Mouse (Mus musculus) adrenal gland, adult 2 months (tissue): ENCODE measurements around the gene Ncor2. TPM values are rescaled to one million over a fixed set of nuclear protein-coding genes. Genes with fewer than 3 reads are reported as not detected.

Source experiments
- DNase-seq: peaks from one replicate; pipeline ENCODE4 v3.0.0; 2021
- polyA plus RNA-seq: library from polyadenylated mRNA; depleted of rRNA; stranded (reverse); fragments of >200 nt; gene quantifications from 2 replicates; pipeline ENCODE4 v1.2.3, GENCODE M21; 2012
- total RNA-seq, 2 experiments: library from RNA; stranded (reverse); gene quantifications; 2 replicates each; pipeline ENCODE4 v1.2.3; 2021

The Ncor2 gene
- total and polyA plus RNA-seq, 3 experiments, result 149 to 340 (median 229) TPM

DNA sequence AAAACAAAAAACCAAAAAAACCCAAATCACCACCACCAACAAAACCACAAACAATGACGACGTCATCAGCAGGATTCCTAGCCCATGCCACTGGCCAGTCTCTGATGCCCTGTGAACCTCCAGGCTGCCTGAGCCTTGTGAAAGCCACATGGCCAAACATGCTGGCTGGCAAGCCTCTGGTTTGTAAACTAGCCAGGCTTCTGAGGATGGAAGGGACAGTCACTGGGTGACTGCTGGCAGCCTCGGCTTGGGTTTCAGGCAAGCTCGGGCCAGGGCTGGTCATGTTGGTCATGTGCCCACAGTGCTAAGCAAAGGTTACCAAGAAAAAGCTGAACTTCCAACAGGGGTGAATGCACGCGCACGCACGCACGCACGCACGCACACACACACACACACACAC, 157.7 kb downstream of the Ncor2 start:
- DNase-seq, result peak; percentile 83

DNA sequence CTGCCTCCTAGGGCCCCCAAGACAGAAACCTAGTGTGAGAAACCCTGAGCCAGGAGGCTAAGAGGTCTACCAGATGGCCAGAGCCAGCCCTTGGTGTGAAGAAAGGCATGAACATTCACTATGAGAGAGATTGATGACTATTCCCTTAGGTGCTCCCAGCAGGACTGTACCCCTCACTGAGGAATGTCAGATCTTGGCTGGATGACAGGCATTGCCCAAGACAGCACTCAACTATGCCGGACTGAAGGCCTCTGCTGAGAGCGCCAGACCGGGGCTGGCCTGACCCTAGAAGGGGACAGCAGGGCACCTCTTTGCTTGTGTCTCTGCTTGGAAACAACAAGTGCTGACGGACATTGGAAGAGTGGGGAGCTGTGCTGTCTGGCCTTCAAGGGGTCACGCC, 159.9 kb downstream of the Ncor2 start:
- peak; percentile 61 for DNase-seq

DNA sequence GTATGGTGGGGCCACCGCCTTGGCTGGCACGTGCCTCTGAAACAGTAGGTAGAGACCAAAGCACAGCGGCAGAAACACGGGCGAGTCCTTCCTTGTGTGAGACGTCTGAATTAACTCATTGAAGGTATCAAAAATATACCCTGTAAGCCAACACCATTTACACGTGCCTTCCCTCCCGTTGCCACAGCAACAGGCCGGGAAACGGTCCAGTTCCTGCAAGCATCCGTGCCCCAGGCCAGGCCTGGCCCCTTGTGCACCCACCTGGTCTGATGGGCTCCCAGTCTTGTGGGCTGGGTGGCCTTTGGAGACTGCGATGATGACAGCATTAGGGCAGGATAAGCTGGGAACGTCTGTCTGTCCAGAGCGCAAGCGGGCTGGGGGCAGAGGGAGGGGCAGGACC, 161.7 kb downstream of the Ncor2 start:
- no peak for DNase-seq

DNA sequence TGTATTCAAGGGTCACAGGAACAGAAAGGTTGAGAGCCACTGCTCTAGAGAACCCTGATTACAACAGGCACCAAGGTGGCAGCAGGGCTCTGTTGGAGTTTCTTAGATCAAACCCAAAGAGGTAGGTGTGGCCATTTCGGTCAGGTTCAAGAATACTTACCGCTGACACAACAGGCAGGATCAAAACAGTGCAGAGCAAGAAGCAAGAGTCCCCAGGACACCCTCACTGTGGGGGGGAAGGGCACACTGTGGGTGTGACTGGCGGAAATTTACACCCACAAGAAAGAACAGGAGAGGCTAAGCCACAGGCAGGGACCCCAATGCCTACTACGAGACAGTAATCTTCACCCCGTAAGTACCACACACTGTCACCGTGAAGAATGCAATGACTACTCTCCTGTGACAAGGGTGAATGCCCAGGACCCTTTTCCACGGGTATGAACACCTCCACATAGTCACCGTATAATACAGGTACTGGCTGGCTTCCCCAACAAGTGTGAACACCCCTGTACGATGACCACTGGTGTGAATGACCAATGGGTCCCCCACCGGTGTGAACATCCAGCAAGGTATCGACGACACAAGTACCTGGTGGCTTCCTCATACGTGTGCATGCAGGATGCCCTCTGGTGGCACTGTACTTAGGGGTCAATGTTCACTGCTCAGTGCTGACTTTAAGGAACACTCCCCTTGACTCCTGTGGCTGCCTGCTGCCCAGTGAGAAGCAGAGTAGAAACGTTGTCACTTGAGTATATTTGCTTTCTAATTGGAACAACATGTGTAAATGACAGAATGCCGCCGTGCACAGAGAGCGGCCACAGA, 162.4 kb downstream of the Ncor2 start:
- DNase-seq, result no peak

DNA sequence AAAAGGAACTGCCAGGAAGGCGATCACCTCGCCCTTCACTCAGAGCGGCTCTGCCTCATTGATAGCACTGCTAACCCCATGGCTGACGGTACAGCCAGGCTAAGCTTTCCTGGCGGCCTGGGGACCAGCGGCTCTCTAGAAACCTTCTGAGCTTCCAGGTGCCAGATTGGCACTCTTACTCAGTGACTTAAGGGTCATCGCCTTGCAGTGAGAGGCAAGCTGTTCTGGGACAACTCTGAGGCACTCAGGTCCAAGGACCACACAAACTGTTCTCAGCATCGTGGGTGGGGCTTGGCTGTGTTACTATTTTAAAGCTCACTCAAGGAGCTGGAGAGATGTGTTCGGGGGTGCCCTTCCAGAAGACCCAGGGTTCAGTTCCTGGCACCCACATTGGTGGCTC, 163.4 kb downstream of the Ncor2 start:
- DNase-seq, result no peak

DNA sequence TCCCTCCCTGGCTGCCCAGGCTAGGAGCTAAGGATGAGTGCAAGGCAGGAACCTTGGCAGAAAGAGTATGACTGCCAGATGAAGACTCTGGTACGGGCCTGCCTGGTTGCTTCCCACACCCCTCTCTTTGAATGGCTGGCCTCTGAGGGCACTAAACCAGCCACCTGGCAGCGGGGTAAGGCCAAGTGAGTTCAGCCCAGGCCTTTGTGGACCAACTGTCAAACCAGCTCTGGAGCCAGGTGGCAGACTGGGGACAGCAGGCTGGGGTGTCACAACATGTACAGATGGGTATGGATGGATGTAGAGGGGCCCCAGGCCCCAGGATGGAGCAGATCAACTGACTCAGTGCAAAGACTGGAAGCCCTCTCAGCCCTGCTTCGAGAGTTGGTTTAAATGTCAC, 164.0 kb downstream of the Ncor2 start:
- DNase-seq, result no peak

DNA sequence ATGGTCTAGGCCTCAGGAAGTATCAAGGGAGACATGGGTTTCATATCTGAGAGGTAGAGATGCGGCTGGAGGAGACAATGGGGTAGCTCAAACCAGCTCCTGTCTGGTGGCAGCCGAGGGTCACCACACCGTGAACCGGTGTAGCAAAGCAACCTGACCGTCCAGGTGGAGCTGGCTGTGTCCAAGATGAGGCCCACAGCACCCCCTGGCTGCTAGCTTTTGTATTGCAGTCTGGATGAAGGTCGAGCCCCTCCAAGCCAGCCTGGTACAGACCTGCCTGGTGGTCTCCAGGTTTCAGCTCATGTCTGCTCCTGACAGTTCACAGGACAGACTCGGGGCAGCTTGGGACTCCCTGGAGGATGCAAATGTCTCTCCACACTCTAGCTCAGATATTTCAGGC, 164.5 kb downstream of the Ncor2 start:
- DNase-seq, result peak; percentile 61

DNA sequence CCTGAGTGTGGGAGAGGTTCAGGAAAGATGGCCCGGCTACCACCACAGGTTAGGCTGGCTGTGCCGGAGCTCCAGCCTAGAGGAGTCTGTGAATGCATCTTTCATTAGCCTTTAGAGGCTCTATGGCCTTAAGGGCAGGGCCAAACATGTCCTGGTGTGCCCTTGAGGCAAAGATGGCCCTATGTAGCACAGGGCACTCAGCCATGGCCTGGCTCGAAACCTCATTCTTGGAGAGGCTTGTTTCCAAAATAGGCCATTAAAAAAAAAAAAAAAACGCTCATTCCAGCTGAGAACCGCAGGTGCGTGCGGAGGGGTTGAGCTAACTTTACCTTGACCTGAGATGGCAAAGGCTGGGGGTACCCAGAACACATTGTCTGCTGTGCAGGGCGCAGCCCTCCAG, 167.4 kb downstream of the Ncor2 start:
- DNase-seq, result no peak

DNA sequence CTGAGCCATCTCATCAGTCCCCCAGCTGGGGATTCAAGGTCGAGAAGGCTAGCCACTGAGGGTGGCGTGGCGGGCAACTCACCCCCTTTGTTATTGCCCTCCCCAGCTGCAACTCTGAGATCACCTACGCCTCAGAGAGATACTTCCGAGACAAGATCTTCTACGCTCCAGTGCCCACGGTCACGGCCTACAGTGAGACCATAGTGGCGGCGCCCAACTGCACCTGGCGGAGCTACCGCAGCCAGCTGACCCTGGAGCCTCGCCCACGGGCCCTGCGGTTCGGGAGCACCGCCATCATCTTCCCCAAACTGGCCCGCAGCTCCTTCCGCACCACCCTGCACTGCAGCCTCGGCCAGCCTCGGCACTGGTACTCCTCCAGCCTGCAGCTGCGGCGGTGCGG, 167.9 kb downstream of the Ncor2 start:
- no peak for DNase-seq

DNA sequence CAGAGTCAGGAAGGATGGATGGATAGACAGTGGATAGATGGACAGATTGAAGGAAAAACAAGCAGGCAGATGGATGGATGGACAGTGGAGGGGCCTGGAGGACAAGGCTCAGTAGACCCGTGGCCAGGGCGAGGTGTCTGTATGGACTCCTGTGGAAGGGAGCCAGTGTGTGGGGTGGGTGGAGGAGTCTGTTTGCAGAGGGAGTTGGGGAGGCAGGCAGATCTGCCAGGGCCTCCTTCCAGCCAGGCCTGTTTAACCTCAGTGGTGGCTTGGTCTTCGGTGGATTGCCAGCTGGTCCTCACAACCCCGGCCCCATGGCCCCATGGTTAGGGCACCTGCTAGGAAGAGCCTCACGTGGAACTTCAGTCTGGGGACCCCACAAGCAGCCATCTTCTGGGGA, 172.1 kb downstream of the Ncor2 start:
- DNase-seq, result no peak

DNA sequence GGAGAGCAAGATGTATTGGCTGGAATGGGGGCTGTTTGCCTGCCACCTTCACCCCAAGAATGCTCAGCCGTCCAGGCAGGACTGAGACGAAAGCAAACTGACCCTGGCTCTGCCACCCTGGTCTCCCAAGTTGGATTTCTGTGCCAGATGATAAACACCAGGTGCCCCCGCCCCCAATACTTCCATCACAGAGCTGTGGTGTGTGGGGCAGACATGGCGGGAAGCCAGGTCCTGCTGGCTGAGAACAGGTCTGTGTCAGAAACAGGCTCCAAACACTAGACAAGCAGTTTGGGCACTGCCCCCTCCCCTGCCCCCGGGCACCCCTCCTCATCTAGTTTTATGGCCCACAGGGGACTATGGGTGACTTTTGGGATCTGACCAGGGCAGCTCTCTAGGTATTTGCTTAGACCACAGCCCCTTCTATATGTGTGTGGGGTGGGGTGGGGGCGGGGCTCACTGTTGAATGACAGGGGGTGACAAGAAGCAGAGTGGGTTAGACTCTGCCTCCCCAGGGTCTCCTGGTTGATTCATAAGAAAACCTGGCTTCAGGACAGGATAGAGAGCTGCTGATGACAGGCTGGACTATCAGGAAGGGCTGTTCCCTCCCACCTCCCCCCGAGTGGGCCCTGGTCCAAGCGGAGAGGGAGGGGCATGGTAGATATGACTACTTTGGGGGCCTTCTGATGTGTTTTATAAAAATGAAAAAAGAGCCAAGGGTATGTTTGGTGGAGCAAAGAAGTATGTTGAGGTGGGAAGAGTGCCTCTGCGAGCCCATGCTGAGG, 173.0 kb downstream of the Ncor2 start:
- no peak for DNase-seq

DNA sequence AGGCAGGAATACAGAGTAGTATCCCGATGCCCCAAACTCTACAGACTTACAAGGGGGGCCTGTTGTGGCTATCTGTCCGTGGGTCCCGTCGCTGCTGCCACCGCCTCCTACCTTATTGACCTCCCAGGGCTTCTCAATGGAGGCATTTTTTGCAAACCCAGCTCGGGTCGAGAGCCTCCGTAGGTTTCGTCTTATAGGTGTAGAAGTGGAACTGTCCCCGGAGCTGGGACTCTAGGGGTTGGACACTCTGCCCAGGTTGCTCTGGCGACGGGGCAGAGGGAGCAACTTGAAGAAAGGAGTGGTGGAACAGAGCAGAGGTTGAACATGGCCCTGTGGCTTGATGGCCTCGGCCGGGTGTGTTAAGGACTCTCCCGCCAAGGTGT, 175.2 kb downstream of the Ncor2 start:
- DNase-seq, result no peak

DNA sequence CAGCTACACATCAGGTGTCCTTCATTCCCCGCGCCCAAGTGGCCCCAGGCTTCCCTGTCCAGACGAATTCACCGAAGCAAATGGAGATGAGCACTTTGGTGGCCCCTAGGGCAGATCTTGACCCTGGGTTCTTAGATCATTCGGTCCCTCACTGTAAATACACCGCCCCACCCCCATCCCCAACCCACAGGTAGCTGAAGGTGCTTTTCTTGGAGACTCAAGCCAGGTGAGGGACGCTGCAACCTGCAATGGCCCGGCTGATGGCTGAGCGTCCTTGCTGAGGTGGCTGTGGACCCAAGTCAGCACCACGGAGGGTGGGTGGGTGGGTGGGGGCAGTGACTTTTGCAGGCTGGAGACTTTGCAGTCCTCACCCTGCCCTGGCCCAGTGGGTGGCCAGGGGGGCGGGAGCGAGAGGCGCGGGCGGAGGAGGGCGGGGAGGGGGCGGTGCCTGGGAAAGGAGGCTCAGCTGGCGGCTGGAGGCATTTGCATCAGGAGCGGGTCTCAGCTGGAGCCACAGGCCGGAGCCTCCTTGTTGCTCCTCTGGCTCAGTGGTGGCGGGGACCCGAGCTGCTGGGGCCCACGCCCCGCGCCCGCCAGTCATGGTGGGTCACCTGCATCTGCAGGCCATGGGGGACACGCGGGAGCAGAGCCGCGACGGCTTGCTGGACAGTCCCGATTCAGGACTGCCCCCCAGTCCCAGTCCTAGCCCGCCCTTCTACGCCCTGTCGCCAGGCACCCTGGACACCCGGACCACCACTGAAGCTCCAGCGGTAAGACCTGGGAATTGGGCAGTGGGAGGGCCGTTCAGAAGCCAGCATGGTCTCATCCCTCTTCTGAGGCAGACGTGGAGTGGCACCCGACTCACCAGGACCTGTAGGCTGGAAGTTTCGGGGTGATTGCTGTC, 175.8 kb downstream of the Ncor2 start, which contains the start of gene Rflna:
TSS of gene Rflna (plus strand) at position 253 of the 904 bp plus-strand sequence.
- peak; percentile 67 for DNase-seq

DNA sequence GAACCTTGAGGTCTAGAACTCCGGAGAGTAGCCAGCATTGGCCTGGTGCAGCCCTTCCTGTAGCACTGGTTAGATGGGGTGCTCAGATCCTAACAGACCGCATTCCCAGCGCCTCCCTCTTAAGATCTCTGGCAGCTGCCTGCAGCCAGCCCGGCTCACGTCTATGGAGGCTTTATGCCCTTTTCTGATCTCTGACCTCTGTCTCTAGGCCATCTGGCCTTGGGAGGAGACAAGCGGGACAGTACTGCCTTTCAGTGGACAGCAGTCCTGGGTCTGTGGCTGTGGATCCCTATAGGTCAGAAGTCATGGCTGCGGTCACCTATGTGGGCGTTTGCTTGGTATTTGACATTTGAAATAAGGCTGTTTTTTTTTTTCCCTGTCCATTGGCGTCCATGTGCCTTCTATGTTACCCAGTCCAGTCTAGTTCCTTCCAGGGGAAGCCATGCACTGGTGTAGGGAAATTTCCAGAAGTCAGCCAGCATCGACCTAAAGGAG, 178.2 kb downstream of the Ncor2 start:
- DNase-seq, result no peak

DNA sequence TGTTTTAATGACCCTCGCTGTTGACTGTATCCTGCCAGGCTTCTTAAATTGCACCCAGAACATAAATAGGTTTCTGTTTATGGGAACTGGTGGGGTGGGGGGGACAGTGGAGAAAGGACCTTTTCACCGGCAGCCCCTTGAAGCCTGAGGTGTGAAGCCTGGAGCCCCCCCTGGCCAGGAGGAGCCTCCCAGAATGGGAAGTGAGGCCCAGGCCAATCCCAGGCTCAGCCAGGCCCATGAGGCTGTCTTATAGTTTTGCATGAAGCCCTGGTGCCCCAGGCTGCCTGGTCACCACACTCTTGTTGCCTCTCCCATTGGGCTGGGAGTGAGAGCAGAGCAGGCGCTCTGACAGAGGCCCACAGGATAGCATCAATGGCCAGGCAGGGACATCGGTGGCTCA, 181.1 kb downstream of the Ncor2 start:
- DNase-seq, result no peak

DNA sequence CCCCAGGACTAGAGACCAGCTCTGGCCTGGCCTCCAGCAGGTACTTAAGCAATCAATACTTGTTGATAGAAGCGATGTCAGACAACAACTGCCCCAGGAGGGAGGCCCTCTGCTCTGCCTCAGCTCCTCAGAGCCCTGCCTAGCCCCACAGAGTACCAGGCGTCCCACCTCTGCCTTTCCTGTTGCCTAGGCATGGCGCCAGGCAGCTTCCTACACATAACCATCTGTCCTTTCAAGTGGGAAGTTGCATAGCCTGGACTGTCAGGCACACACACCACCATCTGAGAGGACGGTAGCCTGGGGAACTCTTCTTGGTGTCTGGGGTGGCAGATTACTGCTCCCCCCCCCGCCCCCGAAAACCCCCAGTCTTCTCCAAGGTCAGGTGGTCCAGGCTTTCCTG, 182.2 kb downstream of the Ncor2 start:
- DNase-seq, result no peak

DNA sequence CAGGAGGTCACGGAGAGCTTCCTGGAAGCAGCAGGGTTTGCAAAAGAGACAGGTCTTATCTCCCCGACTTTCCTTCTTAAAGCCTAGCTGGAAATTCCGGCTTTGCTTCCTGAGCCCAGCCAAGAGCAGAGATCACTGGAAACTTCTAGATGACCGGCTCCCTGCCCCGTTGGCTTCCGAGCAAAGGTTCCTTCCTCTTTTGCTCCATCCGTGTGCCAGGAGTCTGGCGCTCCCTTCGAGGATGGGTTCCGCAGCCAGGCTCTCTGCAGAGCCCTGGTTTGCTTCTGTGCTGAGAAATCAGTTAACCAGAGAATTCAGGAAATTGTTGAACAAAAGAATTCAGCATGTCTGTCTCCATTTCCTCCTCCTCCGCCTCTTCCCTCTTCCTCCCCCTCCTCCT, 186.1 kb downstream of the Ncor2 start:
- DNase-seq, result peak; percentile 66

DNA sequence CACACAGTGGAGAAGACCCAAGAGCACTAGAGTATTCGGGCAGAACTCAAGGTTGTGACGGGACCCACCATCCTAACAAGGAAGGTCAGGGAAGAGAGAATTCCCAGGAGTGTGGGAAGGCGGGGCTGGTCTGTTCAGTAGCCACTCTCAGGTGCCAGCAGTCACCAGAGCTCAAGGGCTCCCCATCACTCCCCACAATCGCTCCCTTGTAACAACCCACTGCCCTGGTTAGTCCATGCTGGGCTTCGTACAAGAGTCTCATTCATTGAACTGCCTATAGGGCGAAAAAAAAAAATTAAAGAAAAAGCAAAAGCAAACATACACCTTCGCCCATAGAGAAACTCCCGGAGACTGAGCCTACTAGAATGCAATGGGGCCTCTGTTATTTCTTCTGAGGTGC, 186.7 kb downstream of the Ncor2 start:
- DNase-seq, result no peak

DNA sequence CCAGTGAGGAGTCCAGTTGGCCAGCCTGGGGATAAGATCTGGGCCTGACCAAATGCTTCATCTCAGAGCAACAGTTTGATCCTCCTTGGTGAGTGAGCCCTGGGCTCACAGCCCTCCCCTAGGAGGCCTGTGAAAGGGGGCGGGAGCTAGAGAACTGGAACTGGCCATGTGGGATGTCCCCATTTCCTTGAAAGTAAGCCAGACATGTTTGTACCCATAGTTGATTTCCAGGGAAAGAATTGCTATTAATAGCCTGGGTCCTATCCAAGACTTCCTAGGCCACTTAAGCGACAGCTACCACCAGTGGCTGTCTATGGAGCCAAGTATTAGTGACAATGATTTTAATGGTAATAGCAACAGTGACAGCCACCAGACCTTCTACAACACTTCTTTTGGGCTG, 189.3 kb downstream of the Ncor2 start:
- no peak for DNase-seq

DNA sequence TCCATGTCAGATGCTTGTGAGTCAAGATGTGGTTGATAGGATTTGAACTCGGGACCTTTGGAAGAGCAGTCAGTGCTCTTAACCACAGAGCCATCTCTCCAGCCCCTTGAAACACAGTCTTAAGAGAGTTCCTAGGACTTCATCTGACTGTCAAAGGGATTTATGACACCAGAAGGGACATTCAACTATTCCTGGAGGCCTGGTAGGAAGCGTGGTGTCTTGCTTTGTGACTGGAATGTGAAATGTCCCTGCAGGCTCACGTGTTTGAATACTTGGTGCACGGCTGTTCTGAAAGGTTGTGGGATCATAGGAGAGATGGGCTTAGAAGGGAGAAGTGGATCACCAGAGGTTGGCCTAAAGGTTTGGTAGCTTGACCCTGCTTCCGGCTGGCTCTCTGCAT, 192.4 kb downstream of the Ncor2 start:
- no peak for DNase-seq

DNA sequence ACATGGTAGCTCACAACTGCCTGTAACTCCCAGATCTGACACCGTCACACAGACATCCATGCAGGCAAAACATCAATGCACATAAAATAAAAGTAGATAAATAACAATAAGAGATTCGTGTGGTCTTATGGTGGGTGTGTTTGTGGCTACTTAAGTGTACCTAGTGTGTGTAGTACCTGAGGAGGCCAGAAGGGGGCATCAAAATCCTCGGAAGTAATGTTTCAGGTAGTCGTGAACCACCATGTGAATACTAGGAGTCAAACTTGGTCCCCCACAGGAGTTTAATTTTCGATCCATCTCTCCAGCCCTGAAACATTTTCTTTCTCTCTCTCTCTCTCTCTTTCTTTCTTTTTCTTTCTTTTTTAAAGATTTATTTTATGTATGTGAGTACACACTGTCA, 192.8 kb downstream of the Ncor2 start:
- DNase-seq, result no peak

DNA sequence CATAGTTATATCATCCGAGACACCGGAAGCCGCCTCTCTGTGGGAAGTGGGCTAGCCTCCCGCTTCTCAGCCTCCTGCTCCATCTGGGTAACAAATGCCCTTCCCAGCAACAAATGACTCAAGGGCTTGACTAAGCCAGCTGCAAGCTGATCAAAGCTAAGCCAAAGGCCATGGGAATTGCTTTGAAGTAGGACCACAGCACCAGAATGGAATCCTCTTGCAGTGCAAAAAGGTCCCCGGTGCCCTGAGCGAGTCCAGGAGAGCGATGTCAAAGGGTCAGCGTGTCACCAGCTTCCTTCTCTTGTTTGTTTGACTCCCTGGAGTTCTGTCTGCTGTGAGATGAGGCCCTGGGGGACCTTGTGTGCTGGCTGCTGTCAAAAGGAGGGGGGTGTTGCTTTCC, 209.2 kb downstream of the Ncor2 start:
- peak; percentile 85 for DNase-seq
